Mouse (Mus musculus): ENCODE data around the gene Rtp4. TPM values are rescaled to one million over a fixed set of nuclear protein-coding genes. Genes with fewer than 3 reads are reported as not detected.
A peak's percentile ranks its signal among the peaks of the same experiment; 100 is the strongest.

The Rtp4 gene
- total RNA-seq (2014; fragmentation: Nextera tagmentation) (5.1 and 6.8 TPM in 2 replicates), total RNA-seq (2017) (3.2 and 18.7 TPM in 2 replicates)

DNA sequence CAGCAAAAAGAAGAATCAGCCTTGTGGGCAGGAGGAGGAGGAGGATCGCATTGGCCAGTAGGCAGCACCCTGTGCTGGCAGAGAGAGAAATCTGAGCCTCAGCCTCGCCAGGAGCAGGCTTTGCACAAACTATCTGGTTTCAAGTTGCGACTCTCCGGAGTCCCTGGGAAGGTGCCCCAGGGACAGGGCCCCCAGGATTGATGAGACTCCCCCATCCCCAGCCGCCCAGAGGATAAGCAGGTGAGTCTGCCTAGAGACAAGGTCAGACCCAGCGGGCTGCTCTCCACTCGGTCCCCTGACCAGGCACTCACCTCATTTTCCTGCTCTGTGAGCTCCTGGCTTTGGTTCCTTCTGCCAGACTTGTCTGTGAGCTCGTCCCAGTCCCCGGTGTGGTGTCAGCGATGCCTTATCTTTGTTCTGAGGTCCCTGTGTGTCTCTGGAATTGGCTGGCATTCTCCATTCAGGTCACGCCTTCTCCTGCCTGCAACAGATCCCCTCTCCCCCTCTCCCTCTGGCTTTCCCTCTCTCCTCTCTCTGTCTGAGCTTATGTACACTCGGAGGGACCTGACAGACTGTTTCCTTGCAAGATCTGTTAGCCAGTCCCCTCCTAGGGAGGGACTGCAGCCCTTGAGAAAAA, at the start of gene Rtp4, which contains the start of gene Masp1:
Gene Rtp4 (plus strand): TSS at position 57 of the 637 bp plus-strand sequence.
Gene Masp1 (minus strand): TSS at position 581 of the 637 bp plus-strand sequence.
- ATAC-seq (replicated peaks; ENCODE audit: low FRiP score, low TSS enrichment, poor library complexity, severe bottlenecking), result no peak

DNA sequence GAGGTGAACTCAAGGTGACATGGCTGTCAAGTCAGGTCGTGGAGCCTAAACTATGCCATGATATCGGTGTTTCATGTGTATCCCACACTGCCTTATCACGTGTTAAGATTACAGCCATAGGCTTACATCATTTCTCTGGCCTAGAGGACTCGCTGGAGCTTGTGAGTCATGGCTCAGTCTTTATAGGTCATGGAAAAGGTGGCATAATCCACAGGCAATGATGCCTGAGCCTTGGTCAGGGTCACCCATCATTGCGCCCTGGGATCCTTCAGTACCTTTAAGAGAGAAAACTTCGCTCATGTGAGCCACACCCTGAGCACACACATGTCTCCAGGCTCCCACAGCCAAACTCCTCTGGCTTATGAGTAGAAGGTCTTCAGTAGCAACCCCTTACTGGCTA, 48.5 kb upstream of the Rtp4 start:
- ATAC-seq (replicated peaks; ENCODE audit: low FRiP score, low TSS enrichment, poor library complexity, severe bottlenecking), result no peak

DNA sequence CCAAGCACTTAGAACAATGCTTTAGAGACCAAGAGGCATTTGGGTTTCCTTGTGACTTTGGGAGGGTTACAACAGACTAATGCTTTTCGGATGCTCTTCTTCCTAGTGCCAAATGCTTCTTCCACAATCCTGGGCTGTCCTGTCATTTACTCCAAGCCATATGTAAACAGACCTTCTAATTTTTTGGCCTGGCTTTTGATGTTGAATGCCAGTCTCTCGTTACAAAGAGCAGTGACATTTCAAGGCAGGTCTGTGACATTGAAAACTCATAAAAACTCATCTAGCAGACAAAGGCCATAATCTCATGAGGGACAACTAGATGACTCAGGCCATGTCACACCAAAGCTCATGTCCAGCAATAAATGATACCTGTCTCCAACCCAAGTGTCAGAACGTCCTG, 48.0 kb upstream of the Rtp4 start:
- no peak for ATAC-seq (replicated peaks; ENCODE audit: low FRiP score, low TSS enrichment, poor library complexity, severe bottlenecking)

DNA sequence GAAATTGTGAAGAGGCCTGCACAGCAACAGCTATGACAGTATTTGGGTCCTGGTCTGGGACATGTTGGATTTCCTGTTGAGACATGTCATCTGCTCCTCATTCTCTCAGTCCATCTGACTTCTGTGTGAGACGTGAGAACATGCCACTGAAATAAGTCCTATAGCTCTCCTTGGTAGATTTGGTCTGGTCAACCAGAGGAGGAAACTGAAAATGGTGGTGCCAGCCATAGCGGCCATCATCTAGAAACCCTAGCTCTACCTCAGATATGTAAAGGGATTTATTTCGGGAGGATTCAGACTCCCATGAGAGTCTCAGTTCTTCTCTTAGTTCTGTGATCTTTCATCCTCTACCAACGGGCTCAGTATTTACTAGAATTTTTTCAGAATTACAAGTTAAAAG, 44.4 kb upstream of the Rtp4 start:
- no peak for ATAC-seq (replicated peaks; ENCODE audit: low FRiP score, low TSS enrichment, poor library complexity, severe bottlenecking)

DNA sequence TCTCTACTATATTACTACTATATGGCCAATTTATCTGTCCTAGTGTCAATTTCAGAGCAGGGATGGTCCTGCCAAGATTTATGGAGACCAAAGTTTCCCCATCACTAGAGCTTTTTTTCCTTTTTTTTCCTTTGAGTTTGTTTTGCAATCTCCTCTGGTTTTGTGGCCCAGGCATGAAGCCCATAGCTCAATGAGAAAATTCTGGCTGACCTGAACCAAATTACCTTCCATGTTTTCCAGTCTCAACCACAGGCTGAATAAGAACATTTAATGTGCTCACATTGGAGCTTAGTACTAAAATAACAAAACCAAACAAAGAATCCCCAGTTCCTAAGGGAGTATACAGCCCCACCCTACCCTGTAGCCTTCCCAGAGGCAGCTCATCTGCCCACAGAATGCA, 43.5 kb upstream of the Rtp4 start:
- ATAC-seq (replicated peaks; ENCODE audit: low FRiP score, low TSS enrichment, poor library complexity, severe bottlenecking), result no peak

DNA sequence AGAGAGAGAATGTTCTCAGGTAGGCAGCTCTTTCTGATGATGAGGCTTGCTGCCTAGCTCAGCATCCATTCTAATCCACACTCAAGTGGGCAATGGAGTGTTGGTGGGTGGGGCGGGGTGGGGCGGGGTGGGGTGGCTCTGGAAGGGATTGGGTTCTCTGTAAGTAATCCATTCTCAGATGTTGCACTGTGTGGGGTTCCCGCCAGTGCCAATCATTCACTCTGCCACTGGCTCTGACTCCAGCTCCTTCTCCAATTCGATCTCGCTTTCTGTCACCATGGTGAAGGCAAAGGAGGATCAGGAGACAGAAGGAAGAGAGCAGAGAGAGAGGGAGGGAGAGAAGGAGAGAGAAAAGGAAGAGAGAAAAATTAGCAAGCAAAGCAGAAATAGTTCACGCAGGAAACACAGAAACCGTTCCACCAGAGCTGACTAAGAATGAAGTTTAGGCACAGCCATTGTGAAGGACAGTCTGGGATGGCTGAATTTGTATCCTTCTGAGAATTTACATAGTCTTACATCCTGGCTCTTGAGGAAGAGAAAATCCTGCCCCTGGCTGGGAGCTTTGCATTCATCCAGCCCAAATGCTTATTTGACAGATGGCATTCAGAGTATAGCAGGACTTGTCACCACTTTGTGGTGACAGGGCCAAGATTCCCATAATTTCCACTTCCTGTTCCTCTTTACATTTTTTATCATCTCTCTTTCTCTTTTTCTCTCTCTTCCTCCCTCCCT, 40.1 kb upstream of the Rtp4 start:
- no peak for ATAC-seq (replicated peaks; ENCODE audit: low FRiP score, low TSS enrichment, poor library complexity, severe bottlenecking)

DNA sequence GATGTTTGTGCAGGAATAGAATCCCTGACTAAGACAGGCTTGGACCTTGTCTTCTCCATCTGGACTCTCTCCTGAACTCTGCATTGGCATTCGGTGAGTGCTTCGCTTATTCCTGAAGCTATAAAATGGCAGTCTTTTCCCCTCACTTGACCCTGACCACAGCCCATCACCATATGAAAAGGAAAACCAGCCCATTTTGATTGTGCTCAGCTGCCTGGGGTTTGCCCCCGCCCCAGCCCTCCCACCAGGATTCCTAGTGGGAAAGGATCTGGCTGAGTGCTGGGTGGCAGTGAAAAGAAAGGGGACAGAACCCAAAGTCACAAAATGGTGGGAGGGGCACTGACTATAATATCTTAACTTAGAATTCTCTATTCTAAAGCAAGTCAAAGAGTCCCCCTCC, 37.9 kb upstream of the Rtp4 start:
- no peak for ATAC-seq (replicated peaks; ENCODE audit: low FRiP score, low TSS enrichment, poor library complexity, severe bottlenecking)

DNA sequence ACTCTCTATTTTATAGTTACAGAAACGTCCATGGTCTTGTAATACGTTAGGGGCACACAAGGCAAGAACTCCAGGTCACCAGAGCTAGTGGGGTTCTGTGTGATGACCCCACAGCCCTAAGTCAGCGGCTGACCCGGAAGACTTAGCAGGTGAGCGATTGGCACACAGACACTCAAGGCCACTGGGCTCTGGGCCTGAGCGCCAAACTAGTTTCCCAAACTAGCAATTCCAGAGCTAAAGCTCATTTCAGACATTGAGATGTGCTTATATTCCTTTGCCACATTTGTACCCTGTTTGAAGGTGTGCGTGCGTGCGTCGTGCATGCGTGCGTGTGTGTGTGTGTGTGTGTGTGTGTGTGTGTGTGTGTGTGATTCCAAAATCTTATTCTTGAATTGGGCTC, 37.2 kb upstream of the Rtp4 start:
- ATAC-seq (replicated peaks; ENCODE audit: low FRiP score, low TSS enrichment, poor library complexity, severe bottlenecking), result no peak

DNA sequence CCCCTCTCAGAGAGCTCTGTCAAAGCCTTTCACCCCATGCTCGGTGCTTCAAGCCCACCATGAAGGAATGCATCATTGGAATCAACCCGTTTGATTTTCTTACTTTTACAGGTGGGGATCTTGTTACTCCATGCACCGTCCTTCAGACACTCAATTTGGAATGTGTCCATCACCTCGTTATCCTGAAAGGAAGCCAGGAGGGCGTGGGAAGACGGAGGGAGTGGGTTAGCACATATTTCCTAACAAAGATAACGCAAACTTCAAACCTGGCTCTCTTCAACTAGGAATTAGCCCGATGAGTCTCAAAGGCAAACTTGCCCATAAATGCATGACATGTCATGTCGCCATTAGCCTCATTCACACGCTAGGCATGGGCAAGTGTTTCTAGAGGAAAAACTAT, 36.8 kb upstream of the Rtp4 start:
- ATAC-seq (replicated peaks; ENCODE audit: low FRiP score, low TSS enrichment, poor library complexity, severe bottlenecking), result no peak

DNA sequence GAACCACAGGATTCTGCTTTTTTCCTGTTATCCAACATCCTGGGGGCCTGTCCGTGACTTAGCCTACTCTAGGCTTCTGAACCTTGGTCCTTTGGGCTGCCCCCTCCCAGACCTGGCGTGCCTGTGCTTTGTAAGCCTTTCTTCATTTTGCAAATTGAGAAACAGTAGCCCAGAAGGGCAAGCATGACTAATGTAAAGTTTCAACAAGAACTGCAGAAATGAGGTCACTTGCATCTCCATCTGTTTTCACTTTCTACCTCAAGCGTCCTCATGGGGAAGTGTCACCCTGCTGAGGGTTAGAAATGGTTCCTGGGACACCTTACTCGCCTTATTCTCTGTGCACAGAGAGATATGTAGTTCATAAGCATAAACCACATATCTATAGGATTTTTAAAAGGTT, 27.3 kb upstream of the Rtp4 start:
- ATAC-seq (replicated peaks; ENCODE audit: low FRiP score, low TSS enrichment, poor library complexity, severe bottlenecking), result no peak

DNA sequence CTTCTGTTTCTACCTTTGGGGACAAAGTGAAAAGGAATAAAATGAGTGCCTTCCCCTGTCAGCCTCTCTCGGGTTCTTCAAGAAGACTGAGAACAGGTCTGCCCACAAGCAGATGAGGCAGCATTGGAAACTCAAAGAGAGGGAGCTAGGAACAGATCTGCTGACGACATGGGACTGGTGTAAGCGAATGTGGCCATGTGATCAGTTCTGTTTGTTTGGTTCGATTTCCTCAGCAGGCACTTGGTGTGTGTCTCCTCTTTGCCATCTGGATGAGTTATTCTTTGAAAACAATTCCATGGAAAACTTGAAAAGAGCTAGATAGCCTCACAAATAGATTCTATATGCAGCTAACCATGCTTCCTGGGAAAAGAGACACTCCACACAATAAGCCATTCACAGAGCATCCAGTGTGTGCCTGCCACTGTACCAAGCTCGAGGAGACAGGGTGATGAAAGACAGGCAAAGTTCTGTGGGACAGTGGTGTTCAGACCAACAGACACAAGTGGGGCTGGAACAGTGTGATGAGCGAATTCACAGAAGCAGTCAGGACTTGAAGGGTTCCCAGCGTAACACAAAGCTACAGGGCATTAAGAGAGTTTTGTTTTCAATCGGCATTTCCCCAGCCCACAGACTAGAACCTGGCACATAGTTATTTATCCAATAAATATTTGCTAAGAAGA, 23.7 kb upstream of the Rtp4 start:
- no peak for ATAC-seq (replicated peaks; ENCODE audit: low FRiP score, low TSS enrichment, poor library complexity, severe bottlenecking)

DNA sequence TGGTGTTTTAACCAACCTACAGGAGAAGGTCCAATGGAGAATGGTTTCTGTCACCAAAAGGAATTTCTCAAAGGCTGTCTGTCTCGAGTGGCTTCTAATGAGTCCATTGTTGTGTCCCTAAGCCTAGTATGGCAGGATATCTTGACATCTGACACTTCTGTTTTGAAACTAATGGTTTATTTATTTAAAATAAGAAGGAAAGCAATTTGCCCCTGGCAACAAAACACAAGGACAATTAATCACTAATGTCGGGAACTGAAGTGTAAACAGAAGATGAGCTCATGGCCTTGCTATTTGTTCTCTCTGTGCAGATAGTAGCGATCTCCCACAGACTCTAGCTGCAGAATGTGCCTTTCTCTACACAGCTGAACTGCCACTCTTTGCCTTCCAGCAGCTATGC, 22.7 kb upstream of the Rtp4 start:
- ATAC-seq (replicated peaks; ENCODE audit: low FRiP score, low TSS enrichment, poor library complexity, severe bottlenecking), result no peak

DNA sequence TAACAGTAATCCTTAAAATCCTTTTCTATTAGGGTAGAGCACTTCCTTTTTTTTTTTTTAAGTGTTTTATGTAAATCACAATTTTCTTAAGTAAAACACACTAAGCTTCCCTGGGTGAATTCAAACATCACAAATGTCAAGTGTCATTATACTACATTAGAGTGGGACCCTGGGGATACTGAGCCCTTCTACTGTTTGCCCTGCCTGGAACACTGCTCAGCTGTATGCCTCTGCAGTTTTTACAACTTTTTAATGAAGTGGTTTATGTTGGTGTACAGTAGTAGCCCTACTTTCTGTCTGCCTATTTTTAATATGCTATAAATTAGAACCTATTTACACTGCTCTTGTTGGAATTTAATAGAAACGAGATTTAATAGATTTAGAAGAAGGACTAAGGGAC, 22.2 kb upstream of the Rtp4 start:
- ATAC-seq (replicated peaks; ENCODE audit: low FRiP score, low TSS enrichment, poor library complexity, severe bottlenecking), result no peak

DNA sequence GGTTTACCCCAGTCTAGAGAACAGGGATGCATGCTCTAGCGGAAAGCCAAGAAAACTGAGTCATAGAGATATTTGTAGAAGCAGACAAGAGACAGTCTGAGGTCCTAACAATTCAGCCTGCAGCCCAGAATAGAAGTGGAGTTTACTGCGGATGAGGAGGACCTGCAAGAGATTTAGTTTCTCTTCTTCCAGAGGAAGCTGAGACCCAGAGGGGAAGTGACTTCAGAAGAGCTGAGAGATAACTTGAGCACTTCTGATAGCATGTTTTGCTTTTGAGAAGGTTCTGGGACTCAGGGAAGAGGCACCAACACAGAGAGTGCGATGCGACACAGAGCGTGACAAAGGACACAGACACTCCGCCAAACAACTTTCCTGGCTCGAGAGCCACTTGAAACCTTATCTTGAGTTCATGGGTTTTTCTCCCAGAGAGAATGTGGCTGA, 21.4 kb upstream of the Rtp4 start:
- no peak for ATAC-seq (replicated peaks; ENCODE audit: low FRiP score, low TSS enrichment, poor library complexity, severe bottlenecking)

DNA sequence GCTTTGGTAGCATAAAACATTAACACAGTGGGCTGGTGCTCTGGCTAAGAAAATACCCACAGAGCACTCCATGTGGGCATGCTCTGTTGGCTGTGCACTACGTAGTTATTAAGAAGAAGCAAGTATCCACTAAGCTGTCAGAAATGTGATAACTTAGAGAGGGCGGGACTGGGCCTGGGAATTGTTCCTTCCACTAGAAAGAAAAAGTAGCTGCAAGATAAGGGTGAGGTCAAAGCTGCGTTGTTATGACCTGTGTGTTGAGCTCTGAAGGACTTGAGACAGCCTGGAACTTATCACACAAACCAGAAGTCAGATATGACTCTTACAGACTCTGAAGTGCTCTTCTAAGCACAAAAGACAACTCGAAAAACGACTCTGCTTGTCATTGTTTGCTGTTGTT, 19.5 kb upstream of the Rtp4 start:
- ATAC-seq (replicated peaks; ENCODE audit: low FRiP score, low TSS enrichment, poor library complexity, severe bottlenecking), result peak; percentile 89

DNA sequence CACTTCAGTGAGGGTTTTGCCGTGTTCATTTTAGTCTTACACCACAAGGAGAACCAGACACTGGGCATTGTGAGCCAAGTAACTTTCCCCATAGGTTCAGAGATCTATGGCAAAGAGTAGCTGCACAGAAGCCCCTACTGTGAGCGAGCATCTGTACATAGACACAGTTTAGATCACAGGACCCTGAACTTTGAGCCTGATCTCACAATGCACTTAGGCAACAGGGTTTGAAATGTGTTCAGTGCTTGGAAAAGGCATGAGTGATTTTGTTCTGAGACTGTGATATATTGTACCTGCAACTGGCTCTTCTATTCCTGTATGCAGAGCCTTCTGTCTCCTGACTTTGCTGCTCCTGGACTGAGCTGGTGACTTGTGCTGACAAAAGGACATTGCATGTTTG, 18.8 kb upstream of the Rtp4 start:
- ATAC-seq (replicated peaks; ENCODE audit: low FRiP score, low TSS enrichment, poor library complexity, severe bottlenecking), result no peak

DNA sequence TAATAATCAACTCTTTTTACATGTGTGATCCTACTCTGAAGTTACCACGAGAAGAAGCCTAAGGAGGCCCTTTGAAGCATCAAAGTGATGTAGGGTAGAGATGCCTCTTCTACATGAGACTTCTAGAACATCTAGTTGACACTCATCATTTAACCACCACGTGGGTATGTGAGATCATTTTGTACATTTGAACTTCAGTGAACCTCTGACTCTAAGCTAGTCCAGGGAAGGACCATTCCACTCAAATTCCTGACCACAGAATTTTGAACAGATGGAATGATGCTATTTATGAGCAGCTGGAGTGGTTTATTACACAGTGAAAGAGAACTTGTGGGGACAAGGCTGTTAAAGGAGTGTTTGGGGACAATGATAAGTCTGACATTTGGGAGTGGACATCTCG, 17.6 kb upstream of the Rtp4 start:
- ATAC-seq (replicated peaks; ENCODE audit: low FRiP score, low TSS enrichment, poor library complexity, severe bottlenecking), result no peak

DNA sequence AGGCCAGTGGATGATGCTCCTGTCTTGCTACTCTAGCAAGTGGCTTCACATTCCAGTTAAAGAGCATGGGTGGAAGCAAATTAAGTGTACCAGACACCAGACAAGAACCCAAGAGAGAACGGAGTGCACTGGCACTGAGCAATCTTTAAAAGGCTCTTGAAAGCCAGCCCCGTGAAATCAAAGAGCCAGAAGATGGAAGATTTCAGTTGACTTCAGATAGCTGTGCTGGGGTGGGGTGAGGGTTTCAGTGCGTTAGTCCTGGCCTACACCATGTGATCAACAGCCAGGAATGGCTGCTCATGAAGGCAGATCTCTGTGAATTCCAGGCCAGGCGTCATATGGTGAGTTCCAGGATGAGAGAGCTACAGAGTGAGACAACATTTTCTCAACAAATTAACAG, 16.7 kb upstream of the Rtp4 start:
- no peak for ATAC-seq (replicated peaks; ENCODE audit: low FRiP score, low TSS enrichment, poor library complexity, severe bottlenecking)

DNA sequence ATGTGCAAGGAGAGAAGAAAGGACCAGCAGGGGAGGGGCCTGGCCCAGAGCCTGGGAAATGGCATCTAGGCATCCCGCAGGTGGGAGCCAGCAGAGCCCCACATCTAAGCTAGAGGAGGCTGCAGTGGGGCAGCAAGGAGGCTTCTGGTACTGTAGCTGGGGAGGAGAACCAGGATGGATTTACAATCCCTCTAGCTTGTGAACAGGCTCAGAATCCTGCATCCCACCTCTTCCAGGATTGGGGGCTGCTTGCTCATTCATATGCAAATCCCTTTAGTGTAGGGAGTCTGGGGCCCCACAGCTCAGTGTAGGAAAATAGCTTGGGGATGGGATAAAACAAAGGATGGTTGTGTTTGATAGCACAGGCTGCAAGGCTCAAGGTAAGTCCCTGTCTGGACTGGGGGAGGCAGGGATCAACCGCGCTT, 15.8 kb upstream of the Rtp4 start:
- no peak for ATAC-seq (replicated peaks; ENCODE audit: low FRiP score, low TSS enrichment, poor library complexity, severe bottlenecking)

DNA sequence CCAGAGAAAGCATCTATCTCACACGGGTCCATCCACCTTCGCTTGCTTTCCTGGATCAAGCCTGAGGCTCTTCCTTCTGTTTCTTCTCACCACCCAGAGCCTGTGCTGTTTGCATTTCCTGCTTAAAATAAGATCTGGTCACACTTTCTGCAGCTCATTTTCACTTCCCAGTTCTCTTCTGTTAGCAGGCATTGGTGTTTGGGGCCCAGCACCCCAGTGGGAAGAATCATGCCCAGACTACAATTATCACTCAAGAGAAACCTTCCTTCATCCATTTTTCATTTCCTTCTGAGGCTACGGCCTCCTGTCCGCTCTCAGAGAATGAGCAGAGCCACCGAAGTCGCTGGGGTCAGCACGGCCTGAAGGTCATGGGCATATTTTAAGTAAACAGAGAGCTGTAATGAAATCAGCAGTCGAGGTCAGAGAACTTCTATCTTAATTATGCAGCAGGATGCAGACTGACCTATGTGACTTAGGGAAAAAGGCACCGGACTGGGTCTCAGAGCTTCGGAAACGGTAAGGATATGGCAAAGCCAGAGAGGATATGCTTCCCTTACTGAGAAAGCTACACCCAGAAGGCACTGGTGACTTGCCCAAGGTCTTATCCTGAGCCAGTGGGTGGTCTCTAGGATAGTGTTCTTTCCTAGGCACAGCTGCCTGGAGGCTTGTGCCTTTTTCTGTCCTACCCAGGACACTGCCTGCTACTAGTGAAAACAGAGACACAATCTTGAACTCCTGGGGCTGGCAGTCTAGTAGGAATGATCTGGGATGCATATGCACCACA, 14.0 kb upstream of the Rtp4 start:
- ATAC-seq (replicated peaks; ENCODE audit: low FRiP score, low TSS enrichment, poor library complexity, severe bottlenecking), result no peak

Data from megakaryocyte-erythroid progenitor cell, adult 5-6 weeks (primary cell).